18 mouse cellular contexts compared by ENCODE assay signal in the genomic region with DNA sequence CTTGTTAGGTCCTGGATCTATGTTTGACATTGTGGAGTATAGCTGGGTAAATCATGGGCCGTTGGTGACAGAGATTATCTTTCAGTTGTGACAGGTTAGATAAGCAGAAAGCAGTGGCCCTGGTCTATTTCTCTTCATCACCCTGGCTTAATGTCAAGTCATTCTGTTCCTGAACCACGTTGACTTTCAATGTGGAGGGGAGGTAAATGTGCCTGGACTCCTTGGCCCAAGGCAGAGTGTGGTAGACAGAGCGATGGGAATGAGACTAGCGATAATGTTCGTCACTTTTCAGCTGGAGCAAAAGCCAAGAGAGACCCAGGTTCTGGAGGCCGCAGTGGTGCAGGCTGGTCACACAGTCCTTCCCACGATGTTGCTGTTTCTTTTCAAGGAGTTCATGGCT. TPM values are rescaled to one million over a fixed set of nuclear protein-coding genes. Genes with fewer than 3 reads are reported as not detected.
A peak's percentile ranks its signal among the peaks of the same experiment; 100 is the strongest.
DNase-seq lines count a peak whose midpoint lies in the region; ATAC-seq lines count a peak whose summit lies in the region.
"Had no signal": no experiment of that assay in that cellular context is flagged by ENCODE, and none has a peak within 500 bp of the region (broad histone marks: within the 10 kb centered on the region; RNA-seq: fewer than 3 reads in every experiment).

No protein-coding gene starts in this region.

- intact Hi-C loops in heart, postnatal 14 days (cut with DNase I): loop anchor here (5.0 kb wide), 1 partner anchor 34 kb away; a partner anchor contains a TSS

- H3K4me1 ChIP-seq in heart, embryonic 10.5 days: peaks cover 90% of the 10 kb centered on the region
- peaks cover 59 to 89% of the 10 kb centered on the region in 2 experiments for H3K4me1 ChIP-seq in heart, embryonic 14.5 days (ENCODE audit: control insufficient read depth in 2 of 2, insufficient read depth in 2 of 2, low read length in 2 of 2)
- H3K4me1 ChIP-seq in heart, embryonic 16.5 days (ENCODE audit: control insufficient read depth, insufficient read depth, low read length): peaks cover 77% of the 10 kb centered on the region

- no peak overlapping the region for H3K4me3 ChIP-seq in heart, embryonic 10.5 days
- no peak overlapping the region for H3K4me3 ChIP-seq in heart, embryonic 14.5 days (ENCODE audit: control insufficient read depth in 1 of 2, insufficient read depth in 1 of 2, low read depth in 1 of 2, low read length in 2 of 2)
- no peak overlapping the region for H3K4me3 ChIP-seq in heart, embryonic 16.5 days (ENCODE audit: low read length)
- H3K4me3 ChIP-seq: embryonic facial prominence, embryonic 13.5 days; forebrain, embryonic 12.5 days; hindbrain, embryonic 15.5 days had no signal

- H3K4me2 ChIP-seq in heart, embryonic 14.5 days (ENCODE audit: low read length): no peak overlapping the region
- H3K4me2 ChIP-seq in heart, embryonic 16.5 days (ENCODE audit: low read depth, low read length): no peak overlapping the region
- H3K4me2 ChIP-seq: embryonic facial prominence, embryonic 13.5 days; forebrain, embryonic 12.5 days; hindbrain, embryonic 15.5 days had no signal

- H3K36me3 ChIP-seq in heart, embryonic 10.5 days: no peaks in the 10 kb centered on the region
- H3K36me3 ChIP-seq in heart, embryonic 14.5 days (ENCODE audit: control insufficient read depth, insufficient read depth, low read length): no peaks in the 10 kb centered on the region
- H3K36me3 ChIP-seq in heart, embryonic 16.5 days (ENCODE audit: control insufficient read depth, insufficient read depth): no peaks in the 10 kb centered on the region
- H3K36me3 ChIP-seq: embryonic facial prominence, embryonic 13.5 days; forebrain, embryonic 12.5 days; hindbrain, embryonic 15.5 days had no signal

- H3K9me3 ChIP-seq in heart, embryonic 10.5 days: no peaks in the 10 kb centered on the region
- no peaks in the 10 kb centered on the region for H3K9me3 ChIP-seq in heart, embryonic 14.5 days (ENCODE audit: control insufficient read depth, low read length)
- no peaks in the 10 kb centered on the region for H3K9me3 ChIP-seq in heart, embryonic 16.5 days (replicated peaks; ENCODE audit: control insufficient read depth, low read length)
- H3K9me3 ChIP-seq: embryonic facial prominence, embryonic 13.5 days; forebrain, embryonic 12.5 days; hindbrain, embryonic 15.5 days had no signal

- H3K27me3 ChIP-seq in heart, embryonic 10.5 days (ENCODE audit: insufficient read depth, poor library complexity, severe bottlenecking): no peaks in the 10 kb centered on the region
- no peaks in the 10 kb centered on the region for H3K27me3 ChIP-seq in heart, embryonic 14.5 days (ENCODE audit: control insufficient read depth, insufficient read depth, low read length)
- H3K27me3 ChIP-seq in heart, embryonic 16.5 days (ENCODE audit: control insufficient read depth, insufficient read depth, low read length): no peaks in the 10 kb centered on the region
- H3K27me3 ChIP-seq: embryonic facial prominence, embryonic 13.5 days; forebrain, embryonic 12.5 days; hindbrain, embryonic 15.5 days had no signal

- DNase-seq in heart, embryonic 10.5 days (ENCODE audit: low spot score): no peak
- no peak for DNase-seq in heart, adult 8-10 months (ENCODE audit: low spot score)
- DNase-seq in heart, postnatal 14 days: no peak
- no peak for DNase-seq in spleen, postnatal 10 days (ENCODE audit: low spot score in 2 of 2)
- DNase-seq: adrenal gland, adult 2 months; adrenal gland, postnatal 25 days; cerebellum, adult 18-20 months; cerebellum, adult 9-11 months; cerebellum, postnatal 36 days; gastrocnemius, postnatal 25 days; kidney, adult 2 months had no signal

- 42% methylated on average over 7 of the region's 7 CpGs for WGBS in heart, embryonic 10.5 days
- 25% methylated on average over 7 of the region's 7 CpGs for WGBS in heart, embryonic 14.5 days
- WGBS in heart, embryonic 16.5 days: 33% methylated on average over 7 of the region's 7 CpGs

- no peak overlapping the region for H3K9ac ChIP-seq in heart, embryonic 14.5 days (ENCODE audit: low read length)
- H3K9ac ChIP-seq in heart, embryonic 16.5 days (ENCODE audit: low read length): no peak overlapping the region
- H3K9ac ChIP-seq: embryonic facial prominence, embryonic 13.5 days; forebrain, embryonic 12.5 days; hindbrain, embryonic 15.5 days had no signal

- H3K27ac ChIP-seq in heart, embryonic 10.5 days: peak overlapping the region; percentile 65
- H3K27ac ChIP-seq in heart, embryonic 14.5 days (replicated peaks in 1 of 2; ENCODE audit: control insufficient read depth in 1 of 2, insufficient read depth in 1 of 2, low read depth in 2 of 2, low read length in 2 of 2): peak overlapping the region; percentile 72 to 81
- H3K27ac ChIP-seq in heart, embryonic 16.5 days (ENCODE audit: low read length): peak overlapping the region; percentile 71
- H3K27ac ChIP-seq: embryonic facial prominence, embryonic 13.5 days; forebrain, embryonic 12.5 days; hindbrain, embryonic 15.5 days had no signal

- peak; percentile 15; the same call in 1 of the 2 replicates for ATAC-seq in heart, embryonic 14.5 days (ENCODE audit: insufficient number of reproducible peaks, insufficient read depth, low FRiP score, low read depth)
- peak; percentile 45; the same call in 1 of the 2 replicates for ATAC-seq in heart, embryonic 16.5 days (replicated peaks; ENCODE audit: extremely low read depth, insufficient read depth, low FRiP score)
- ATAC-seq: forebrain, embryonic 16.5 days; intestine, embryonic 16.5 days had no signal

RNA-seq across cellular contexts. Expression of a gene that starts 35.3 kb away (rescaled TPM):
- polyA plus RNA-seq in heart, embryonic 10.5 days (2016; fragmentation: Nextera tagmentation; extraction: Ambion mirVana): 22.6 and 24.2 TPM in 2 replicates
- total RNA-seq in heart, adult 8-10 months (2022): 10 to 100 TPM; 16.6 to 24.4 (median 20.6) TPM
- polyA plus RNA-seq in heart, embryonic 14.5 days (2014; fragmentation: Nextera tagmentation; extraction: Ambion mirVana): 20.8 and 25.6 TPM in 2 replicates
- total RNA-seq in heart, postnatal 14 days (2021): 10 to 100 TPM; 23.2 to 24.0 TPM
- polyA plus RNA-seq in heart, embryonic 16.5 days (2015; fragmentation: Nextera tagmentation; extraction: Ambion mirVana): 19.1 and 22.9 TPM in 2 replicates
